Mouse (Mus musculus): ENCODE measurements around the gene Cyth1. TPM values are rescaled to one million over a fixed set of nuclear protein-coding genes. Genes with fewer than 3 reads are reported as not detected.

The Cyth1 gene
- polyA plus RNA-seq, 1 experiment from 2014 or later, result 24.0 TPM

DNA sequence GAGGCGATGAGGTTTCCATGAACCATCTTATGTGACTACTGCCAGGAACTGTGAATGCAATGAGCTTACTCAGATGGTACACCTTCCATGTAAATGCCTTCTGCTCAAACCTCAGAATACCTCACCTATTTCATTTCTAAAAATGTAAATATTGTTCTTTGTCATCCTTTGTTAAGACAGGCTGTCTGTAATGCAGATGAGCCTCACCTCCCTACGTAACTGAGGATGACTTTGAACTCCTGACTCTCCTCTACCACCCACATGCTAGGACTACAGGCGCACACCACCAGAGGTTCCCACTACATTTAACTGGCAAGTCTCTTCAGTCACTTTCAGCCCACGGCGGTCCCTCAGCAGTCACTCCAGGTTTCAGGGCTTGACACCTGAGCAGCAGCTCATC, 25.5 kb downstream of the Cyth1 start:
- Histone ChIP-seq H3K4me3 (ENCODE audit: low read length) (no peak overlapping the region), H3K4me2 (ENCODE audit: low read depth, low read length) (no peak overlapping the region), H3K9ac (ENCODE audit: low read length) (no peak overlapping the region), H3K27ac (ENCODE audit: low read length) (no peak overlapping the region), H3K4me1 (ENCODE audit: control insufficient read depth, insufficient read depth, low read length) (peaks cover 33% of the 10 kb centered on the region), H3K27me3 (ENCODE audit: control insufficient read depth, insufficient read depth, low read length) (no peaks in the 10 kb centered on the region), H3K9me3 (replicated peaks; ENCODE audit: control insufficient read depth, low read length) (no peaks in the 10 kb centered on the region), H3K36me3 (ENCODE audit: control insufficient read depth, insufficient read depth) (no peaks in the 10 kb centered on the region)
- no peak for ATAC-seq (replicated peaks; ENCODE audit: extremely low read depth, insufficient read depth, low FRiP score)
- WGBS, result 71% methylated on average over 5 of the region's 5 CpGs

DNA sequence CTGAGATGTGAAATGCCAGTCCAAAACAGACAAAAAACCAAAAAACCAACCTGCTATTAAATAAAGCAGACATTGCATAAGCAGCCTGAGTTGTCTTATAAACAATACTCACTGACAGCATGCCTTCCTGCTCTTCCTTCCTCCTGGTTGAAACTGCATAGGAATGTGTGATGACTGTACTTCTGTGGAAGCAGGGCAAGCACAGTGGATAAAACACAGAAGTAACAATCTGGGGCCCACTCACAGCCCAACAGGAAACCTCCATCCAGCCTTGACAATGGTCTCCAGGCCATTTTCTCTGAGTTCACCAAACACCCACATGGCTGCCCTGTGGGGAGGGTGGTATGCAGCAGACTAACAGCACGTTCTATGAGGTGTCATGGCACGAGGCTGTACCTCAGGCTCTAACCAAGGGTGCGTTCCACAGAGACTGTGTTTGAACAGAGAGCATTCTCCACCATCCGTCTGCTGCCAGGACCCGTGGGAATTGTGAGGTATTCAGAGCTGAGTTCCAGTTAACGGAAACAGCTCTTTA, 26.0 kb downstream of the Cyth1 start:
- Histone ChIP-seq H3K27ac (ENCODE audit: low read length) (peak overlapping the region; percentile 45; the same call in 1 of the 2 replicates), H3K36me3 (ENCODE audit: control insufficient read depth, insufficient read depth) (no peaks in the 10 kb centered on the region), H3K4me1 (ENCODE audit: control insufficient read depth, insufficient read depth, low read length) (peaks cover 31% of the 10 kb centered on the region), H3K4me3 (ENCODE audit: low read length) (no peak overlapping the region), H3K27me3 (ENCODE audit: control insufficient read depth, insufficient read depth, low read length) (no peaks in the 10 kb centered on the region), H3K9ac (ENCODE audit: low read length) (no peak overlapping the region), H3K4me2 (ENCODE audit: low read depth, low read length) (no peak overlapping the region), H3K9me3 (replicated peaks; ENCODE audit: control insufficient read depth, low read length) (no peaks in the 10 kb centered on the region)
- WGBS, result 58% methylated on average over 6 of the region's 6 CpGs
- ATAC-seq (replicated peaks; ENCODE audit: extremely low read depth, insufficient read depth, low FRiP score), result no peak

DNA sequence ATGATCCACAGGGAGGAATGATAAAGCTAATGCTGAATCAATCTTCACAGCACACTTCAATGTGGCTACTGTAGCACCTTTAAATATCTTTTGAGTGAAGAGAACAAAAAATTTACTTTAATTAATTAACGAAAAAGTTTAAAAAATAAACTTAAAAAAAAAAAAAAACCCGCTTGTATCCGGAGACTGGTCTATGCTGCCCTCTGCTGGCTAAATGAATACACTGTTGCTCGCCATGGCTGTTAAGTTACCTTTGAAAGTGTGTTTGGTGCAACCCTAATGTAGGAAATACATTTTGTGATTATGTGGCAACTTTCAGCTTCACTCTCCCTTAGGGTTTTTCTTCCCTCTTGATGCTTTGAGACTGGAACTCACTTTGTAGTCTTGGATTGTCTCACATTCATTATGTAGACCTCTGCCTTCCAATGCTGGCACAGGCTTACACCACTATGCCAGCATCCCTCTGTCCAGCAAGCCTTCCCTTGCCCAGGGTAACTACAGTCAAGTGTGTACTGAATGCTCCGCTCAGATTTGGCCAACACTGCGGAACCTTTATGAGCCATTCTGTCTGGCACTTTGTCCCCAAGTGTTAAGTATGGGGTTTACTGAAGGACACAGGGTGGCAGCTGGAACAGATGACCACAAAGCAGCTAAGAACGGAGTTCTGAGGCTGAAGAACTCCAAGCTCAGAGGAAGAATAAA, 27.7 kb downstream of the Cyth1 start:
- ATAC-seq (replicated peaks; ENCODE audit: extremely low read depth, insufficient read depth, low FRiP score), result no peak
- Histone ChIP-seq H3K9me3 (replicated peaks; ENCODE audit: control insufficient read depth, low read length) (no peaks in the 10 kb centered on the region), H3K4me1 (ENCODE audit: control insufficient read depth, insufficient read depth, low read length) (peaks cover 35% of the 10 kb centered on the region), H3K36me3 (ENCODE audit: control insufficient read depth, insufficient read depth) (no peaks in the 10 kb centered on the region), H3K27me3 (ENCODE audit: control insufficient read depth, insufficient read depth, low read length) (no peaks in the 10 kb centered on the region), H3K9ac (ENCODE audit: low read length) (no peak overlapping the region), H3K4me2 (ENCODE audit: low read depth, low read length) (no peak overlapping the region), H3K4me3 (ENCODE audit: low read length) (no peak overlapping the region), H3K27ac (ENCODE audit: low read length) (no peak overlapping the region)
- 19% methylated on average over 7 of the region's 7 CpGs for WGBS

DNA sequence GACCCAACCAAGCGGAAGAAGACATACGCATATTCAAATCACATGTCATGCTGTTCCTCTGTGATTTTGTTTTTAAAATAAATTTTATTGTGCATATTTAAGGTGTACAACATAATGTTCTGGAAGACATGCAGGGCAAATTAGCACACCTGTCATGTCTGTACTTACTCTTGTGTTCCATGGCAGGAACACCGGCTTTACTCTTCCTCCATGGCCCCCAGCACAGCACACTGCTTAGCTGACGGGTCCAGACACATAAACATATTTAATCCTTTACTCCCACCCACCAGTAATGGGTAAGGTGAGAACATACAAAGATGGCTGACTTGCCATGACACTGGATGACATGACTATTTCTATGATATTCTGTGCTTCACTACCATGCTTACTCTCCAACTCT, 29.3 kb downstream of the Cyth1 start:
- Histone ChIP-seq H3K36me3 (ENCODE audit: control insufficient read depth, insufficient read depth) (no peaks in the 10 kb centered on the region), H3K9ac (ENCODE audit: low read length) (no peak overlapping the region), H3K4me3 (ENCODE audit: low read length) (no peak overlapping the region), H3K4me1 (ENCODE audit: control insufficient read depth, insufficient read depth, low read length) (peaks cover 33% of the 10 kb centered on the region), H3K27ac (ENCODE audit: low read length) (no peak overlapping the region), H3K4me2 (ENCODE audit: low read depth, low read length) (no peak overlapping the region), H3K9me3 (replicated peaks; ENCODE audit: control insufficient read depth, low read length) (no peaks in the 10 kb centered on the region), H3K27me3 (ENCODE audit: control insufficient read depth, insufficient read depth, low read length) (no peaks in the 10 kb centered on the region)
- no peak for ATAC-seq (replicated peaks; ENCODE audit: extremely low read depth, insufficient read depth, low FRiP score)
- WGBS, result 94% methylated on average over 4 of the region's 4 CpGs

DNA sequence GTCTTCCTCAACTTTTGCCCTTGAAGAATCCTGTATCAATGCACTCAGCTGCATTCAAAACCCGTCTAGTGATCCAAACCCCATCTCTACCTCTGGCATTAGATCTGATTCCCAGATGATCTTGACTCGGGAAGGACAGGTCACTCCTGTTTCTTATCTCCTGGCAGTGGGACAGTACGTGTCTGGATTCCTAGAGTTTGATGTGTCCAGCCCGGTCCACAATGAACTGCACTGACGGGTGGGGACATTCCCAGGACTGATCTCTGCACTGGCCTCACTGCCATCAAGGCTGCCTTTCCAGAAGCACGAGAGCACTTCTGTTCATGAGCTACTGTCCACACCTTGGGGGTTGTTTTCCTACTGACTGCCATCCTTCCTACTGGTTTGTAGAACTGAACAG, 31.9 kb downstream of the Cyth1 start:
- Histone ChIP-seq H3K36me3 (ENCODE audit: control insufficient read depth, insufficient read depth) (no peaks in the 10 kb centered on the region), H3K4me1 (ENCODE audit: control insufficient read depth, insufficient read depth, low read length) (peaks cover 29% of the 10 kb centered on the region), H3K4me2 (ENCODE audit: low read depth, low read length) (no peak overlapping the region), H3K27me3 (ENCODE audit: control insufficient read depth, insufficient read depth, low read length) (no peaks in the 10 kb centered on the region), H3K9ac (ENCODE audit: low read length) (no peak overlapping the region), H3K4me3 (ENCODE audit: low read length) (no peak overlapping the region), H3K27ac (ENCODE audit: low read length) (peak overlapping the region; percentile 18; the same call in 1 of the 2 replicates), H3K9me3 (replicated peaks; ENCODE audit: control insufficient read depth, low read length) (no peaks in the 10 kb centered on the region)
- no peak for ATAC-seq (replicated peaks; ENCODE audit: extremely low read depth, insufficient read depth, low FRiP score)
- WGBS, result 37% methylated on average over 6 of the region's 6 CpGs

DNA sequence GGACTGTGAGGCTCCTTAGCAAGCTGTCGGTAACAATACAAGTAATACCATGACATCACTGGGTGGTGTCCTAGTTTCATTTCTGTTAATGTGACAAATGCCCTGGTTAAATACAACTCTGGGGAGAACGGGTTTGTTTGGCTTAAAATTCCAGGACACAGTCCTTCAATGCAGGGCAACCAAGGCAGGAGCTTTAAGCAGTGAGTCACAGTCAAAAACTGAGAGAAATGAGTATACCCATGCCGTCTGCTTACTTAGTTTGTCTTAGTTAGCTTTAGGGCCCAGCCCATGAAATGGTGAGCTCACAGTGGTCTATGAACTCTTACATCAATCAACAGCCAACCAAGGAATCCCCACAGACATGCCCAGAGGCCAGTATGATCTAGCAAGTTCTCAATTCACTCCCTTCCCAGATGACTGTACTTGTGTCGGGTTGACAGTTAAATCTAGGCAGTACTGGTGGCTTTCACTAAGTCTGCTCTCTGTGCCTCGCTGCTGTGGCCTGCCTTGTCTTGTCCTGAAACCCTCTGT, 32.4 kb downstream of the Cyth1 start:
- no peak overlapping the region for H3K4me3 ChIP-seq (ENCODE audit: low read length)
- H3K27me3 ChIP-seq (ENCODE audit: control insufficient read depth, insufficient read depth, low read length), result no peaks in the 10 kb centered on the region
- H3K4me1 ChIP-seq (ENCODE audit: control insufficient read depth, insufficient read depth, low read length), result peaks cover 33% of the 10 kb centered on the region
- no peak overlapping the region for H3K9ac ChIP-seq (ENCODE audit: low read length)
- no peaks in the 10 kb centered on the region for H3K36me3 ChIP-seq (ENCODE audit: control insufficient read depth, insufficient read depth)
- ATAC-seq (replicated peaks; ENCODE audit: extremely low read depth, insufficient read depth, low FRiP score), result no peak
- no peak overlapping the region for H3K4me2 ChIP-seq (ENCODE audit: low read depth, low read length)
- peak overlapping the region; percentile 18; the same call in 1 of the 2 replicates for H3K27ac ChIP-seq (ENCODE audit: low read length)
- 58% methylated on average over 5 of the region's 5 CpGs for WGBS
- H3K9me3 ChIP-seq (replicated peaks; ENCODE audit: control insufficient read depth, low read length), result no peaks in the 10 kb centered on the region

DNA sequence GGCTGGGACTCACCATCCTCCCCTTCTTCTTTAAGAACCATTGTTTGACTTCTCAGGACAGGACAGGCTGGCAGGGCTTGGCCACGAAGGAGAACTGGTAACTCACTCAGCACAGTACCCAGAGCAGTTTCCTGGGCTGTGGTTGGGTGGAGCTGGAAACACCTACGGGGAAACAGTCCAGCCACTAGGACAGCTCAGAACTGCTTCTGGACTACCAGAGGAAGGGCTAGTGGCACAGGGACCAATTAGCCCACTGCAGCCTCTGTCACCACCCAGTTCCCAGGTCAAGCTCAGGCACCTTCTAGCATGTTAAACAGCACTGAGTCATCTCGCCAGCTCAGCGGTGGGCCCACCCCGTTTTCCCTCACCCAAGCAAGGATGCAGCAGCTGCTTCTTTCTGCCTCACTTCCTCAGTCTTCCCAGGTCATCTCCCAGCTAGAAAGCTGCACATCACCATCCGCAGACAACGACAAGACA, 35.7 kb downstream of the Cyth1 start:
- no peak for ATAC-seq (replicated peaks; ENCODE audit: extremely low read depth, insufficient read depth, low FRiP score)
- Histone ChIP-seq H3K27ac (ENCODE audit: low read length) (no peak overlapping the region), H3K4me1 (ENCODE audit: control insufficient read depth, insufficient read depth, low read length) (peaks cover 56% of the 10 kb centered on the region), H3K27me3 (ENCODE audit: control insufficient read depth, insufficient read depth, low read length) (no peaks in the 10 kb centered on the region), H3K36me3 (ENCODE audit: control insufficient read depth, insufficient read depth) (no peaks in the 10 kb centered on the region), H3K9ac (ENCODE audit: low read length) (no peak overlapping the region), H3K9me3 (replicated peaks; ENCODE audit: control insufficient read depth, low read length) (no peaks in the 10 kb centered on the region), H3K4me2 (ENCODE audit: low read depth, low read length) (no peak overlapping the region), H3K4me3 (ENCODE audit: low read length) (no peak overlapping the region)
- 67% methylated on average over 7 of the region's 7 CpGs for WGBS

DNA sequence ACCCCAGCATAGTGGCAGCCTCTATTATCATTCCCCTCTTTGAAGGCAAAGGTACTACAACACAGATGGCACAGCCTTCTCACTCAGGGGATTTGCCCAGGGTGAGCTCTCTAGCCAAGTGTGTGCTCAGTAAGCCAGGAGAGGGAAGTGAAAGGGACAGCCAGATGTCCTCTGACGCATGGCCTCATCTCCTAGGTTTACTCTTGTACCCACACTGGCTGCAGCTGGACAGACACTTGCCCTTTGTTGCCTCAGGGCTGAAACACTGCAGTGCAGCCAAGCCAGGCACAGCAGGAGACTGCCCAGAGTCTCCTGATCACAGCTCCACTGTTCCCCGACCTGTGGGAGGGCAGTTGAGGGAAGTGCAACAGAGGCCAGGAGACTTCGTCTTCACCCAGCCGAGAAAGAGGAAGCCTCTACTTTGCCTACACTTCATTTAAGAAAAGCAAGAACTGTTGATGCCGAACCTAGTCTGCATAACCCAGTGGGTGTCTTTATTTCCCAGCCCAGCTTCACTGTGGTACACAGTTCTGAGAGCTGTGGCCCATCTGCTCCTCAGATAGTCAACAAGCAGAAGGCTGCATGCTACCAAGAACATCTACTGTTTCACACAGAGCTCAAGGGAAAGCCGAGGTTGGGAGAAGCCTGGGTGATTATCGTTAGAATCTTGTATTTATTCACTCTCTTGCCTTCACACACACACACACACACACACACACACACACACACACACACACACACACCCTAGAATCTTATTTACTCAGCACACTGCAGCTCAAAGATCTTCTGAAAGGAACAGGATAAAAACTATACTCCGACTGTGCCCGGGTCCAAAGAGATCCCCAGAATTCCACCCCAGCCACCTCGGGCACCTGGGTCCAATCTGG, 36.4 kb downstream of the Cyth1 start:
- no peaks in the 10 kb centered on the region for H3K36me3 ChIP-seq (ENCODE audit: control insufficient read depth, insufficient read depth)
- H3K9ac ChIP-seq (ENCODE audit: low read length), result no peak overlapping the region; the same call in 1 of the 2 replicates
- no peak for ATAC-seq (replicated peaks; ENCODE audit: extremely low read depth, insufficient read depth, low FRiP score)
- H3K4me2 ChIP-seq (ENCODE audit: low read depth, low read length), result no peak overlapping the region
- peaks cover 60% of the 10 kb centered on the region for H3K4me1 ChIP-seq (ENCODE audit: control insufficient read depth, insufficient read depth, low read length)
- H3K27ac ChIP-seq (ENCODE audit: low read length), result peak overlapping the region; percentile 20; the same call in 1 of the 2 replicates
- H3K27me3 ChIP-seq (ENCODE audit: control insufficient read depth, insufficient read depth, low read length), result no peaks in the 10 kb centered on the region
- WGBS, result 54% methylated on average over 10 of the region's 10 CpGs
- H3K9me3 ChIP-seq (replicated peaks; ENCODE audit: control insufficient read depth, low read length), result no peaks in the 10 kb centered on the region
- H3K4me3 ChIP-seq (ENCODE audit: low read length), result no peak overlapping the region

Data from heart, embryonic 16.5 days (tissue).